Mouse (Mus musculus): ENCODE data around the gene Vsir.

Vsir gene

GRCm38 (mm10) chr10:60346701-60347405, at the start of gene Vsir:
Gene Vsir (plus strand): TSS chr10:60346851.
- peak; percentile 59 to 71 for DNase-seq

GRCm38 (mm10) chr10:60299636-60300035, 47.0 kb upstream of the Vsir start:
- no peak for DNase-seq

- DNase-seq = no peak
Observed at GRCm38 (mm10) chr10:60303419-60303818, 43.2 kb upstream of the Vsir start.

GRCm38 (mm10) chr10:60304854-60305628, 41.6 kb upstream of the Vsir start:
- DNase-seq = peak in 1 of 2 experiments; percentile 74

- DNase-seq = no peak
Observed at GRCm38 (mm10) chr10:60310629-60311028, 36.0 kb upstream of the Vsir start.

GRCm38 (mm10) chr10:60313606-60314005, 33.0 kb upstream of the Vsir start:
- no peak for DNase-seq

GRCm38 (mm10) chr10:60316166-60316565, 30.5 kb upstream of the Vsir start:
- no peak for DNase-seq

- DNase-seq = no peak
Observed at GRCm38 (mm10) chr10:60328963-60329650, 17.5 kb upstream of the Vsir start.

- DNase-seq = no peak
Observed at GRCm38 (mm10) chr10:60334583-60334982, 12.1 kb upstream of the Vsir start.

GRCm38 (mm10) chr10:60335021-60335420, 11.6 kb upstream of the Vsir start:
- no peak for DNase-seq

- DNase-seq = no peak
Observed at GRCm38 (mm10) chr10:60341528-60341927, 5.1 kb upstream of the Vsir start.

- no peak for DNase-seq
Observed at GRCm38 (mm10) chr10:60344111-60344510, 2.5 kb upstream of the Vsir start.

GRCm38 (mm10) chr10:60346056-60346455, 595 bp upstream of the Vsir start:
- DNase-seq = no peak

GRCm38 (mm10) chr10:60347768-60348610, 1.3 kb downstream of the Vsir start:
- no peak for DNase-seq

GRCm38 (mm10) chr10:60349056-60349455, 2.4 kb downstream of the Vsir start:
- peak; percentile 21 to 23 for DNase-seq

- DNase-seq = no peak
Observed at GRCm38 (mm10) chr10:60349644-60350043, 3.0 kb downstream of the Vsir start.

- DNase-seq = no peak
Observed at GRCm38 (mm10) chr10:60350077-60350804, 3.6 kb downstream of the Vsir start.

- DNase-seq = peak; percentile 87 to 93
Observed at GRCm38 (mm10) chr10:60350805-60351167, 4.1 kb downstream of the Vsir start.

- DNase-seq = no peak
Observed at GRCm38 (mm10) chr10:60351248-60351647, 4.6 kb downstream of the Vsir start.

- peak; percentile 52 to 67 for DNase-seq
Observed at GRCm38 (mm10) chr10:60351761-60352455, 5.3 kb downstream of the Vsir start.

- DNase-seq = no peak
Observed at GRCm38 (mm10) chr10:60353241-60354002, 6.8 kb downstream of the Vsir start.

Measured in kidney, adult 8-10 months (tissue).